Mouse (Mus musculus): Measurements from ENCODE around the gene Wnt5b.

Wnt5b gene

GRCm38 (mm10) chr6:119417354-119417753 is 126.8 kb downstream of the Wnt5b start, which contains the start of gene Adipor2:
Gene Adipor2 (minus strand): TSS chr6:119417704.
- peak; percentile 77 for DNase-seq (ENCODE audit: low read depth, low spot score)

GRCm38 (mm10) chr6:119416643-119417042 is 127.5 kb downstream of the Wnt5b start:
- no peak for DNase-seq (ENCODE audit: low read depth, low spot score)

GRCm38 (mm10) chr6:119414262-119415043 is 129.7 kb downstream of the Wnt5b start:
- DNase-seq (ENCODE audit: low read depth, low spot score) = no peak

- no peak for DNase-seq (ENCODE audit: low read depth, low spot score)
Measured at GRCm38 (mm10) chr6:119412588-119412987, 131.6 kb downstream of the Wnt5b start.

GRCm38 (mm10) chr6:119411511-119411910 is 132.6 kb downstream of the Wnt5b start:
- DNase-seq (ENCODE audit: low read depth, low spot score) = no peak

GRCm38 (mm10) chr6:119409766-119410165 is 134.4 kb downstream of the Wnt5b start:
- DNase-seq (ENCODE audit: low read depth, low spot score) = no peak

- no peak for DNase-seq (ENCODE audit: low read depth, low spot score)
Measured at GRCm38 (mm10) chr6:119408582-119408981, 135.6 kb downstream of the Wnt5b start.

- DNase-seq (ENCODE audit: low read depth, low spot score) = no peak
Measured at GRCm38 (mm10) chr6:119407818-119408217, 136.3 kb downstream of the Wnt5b start.

GRCm38 (mm10) chr6:119406528-119406927 is 137.6 kb downstream of the Wnt5b start:
- no peak for DNase-seq (ENCODE audit: low read depth, low spot score)

GRCm38 (mm10) chr6:119405310-119405709 is 138.8 kb downstream of the Wnt5b start:
- no peak for DNase-seq (ENCODE audit: low read depth, low spot score)

GRCm38 (mm10) chr6:119404854-119405253 is 139.3 kb downstream of the Wnt5b start:
- no peak for DNase-seq (ENCODE audit: low read depth, low spot score)

GRCm38 (mm10) chr6:119402976-119403375 is 141.2 kb downstream of the Wnt5b start:
- DNase-seq (ENCODE audit: low read depth, low spot score) = no peak

GRCm38 (mm10) chr6:119401545-119402304 is 142.4 kb downstream of the Wnt5b start:
- DNase-seq (ENCODE audit: low read depth, low spot score) = no peak

- no peak for DNase-seq (ENCODE audit: low read depth, low spot score)
Measured at GRCm38 (mm10) chr6:119400649-119401048, 143.5 kb downstream of the Wnt5b start.

GRCm38 (mm10) chr6:119399371-119399770 is 144.8 kb downstream of the Wnt5b start:
- no peak for DNase-seq (ENCODE audit: low read depth, low spot score)

- peak; percentile 61 for DNase-seq (ENCODE audit: low read depth, low spot score)
Measured at GRCm38 (mm10) chr6:119396309-119396634, 147.9 kb downstream of the Wnt5b start.

GRCm38 (mm10) chr6:119395421-119396308 is 148.5 kb downstream of the Wnt5b start:
- no peak for DNase-seq (ENCODE audit: low read depth, low spot score)

GRCm38 (mm10) chr6:119392836-119393235 is 151.3 kb downstream of the Wnt5b start:
- DNase-seq (ENCODE audit: low read depth, low spot score) = no peak

GRCm38 (mm10) chr6:119390728-119391127 is 153.4 kb downstream of the Wnt5b start:
- no peak for DNase-seq (ENCODE audit: low read depth, low spot score)

GRCm38 (mm10) chr6:119389089-119389488 is 155.1 kb downstream of the Wnt5b start:
- peak; percentile 24 for DNase-seq (ENCODE audit: low read depth, low spot score)

- DNase-seq (ENCODE audit: low read depth, low spot score) = peak; percentile 99
Measured at GRCm38 (mm10) chr6:119388650-119389012, 155.5 kb downstream of the Wnt5b start.

Measured in brain, adult 2 months (tissue).